Mouse (Mus musculus) ES-E14 (cell line): Measurements from ENCODE around the gene Cox11. TPM values are rescaled to one million over a fixed set of nuclear protein-coding genes. Genes with fewer than 3 reads are reported as not detected.

ENCODE experiments used
- DNase-seq: peaks from one replicate; pipeline ENCODE4 v3.0.0-alpha.2; 2013; ENCODE audit warnings: low read depth, low spot score
- H3K27ac ChIP-seq: 2 replicates; pipeline ENCODE4 v1.5.1; 2012; ENCODE audit warnings: low read depth, mild to moderate bottlenecking, low read length, moderate library complexity, mixed read lengths; ENCODE audit not compliant: poor library complexity, insufficient read depth, severe bottlenecking
- H3K36me3 ChIP-seq: 2 replicates; pipeline ENCODE4 v1.6.1; 2012; ENCODE audit warnings: mild to moderate bottlenecking, low read length, moderate library complexity, mixed read lengths; ENCODE audit not compliant: control insufficient read depth, poor library complexity, insufficient read depth, severe bottlenecking
- H3K4me1 ChIP-seq, 2 experiments: fragments of 150-350 bp in 1 of 2; sonication (generic) in 1 of 2; 2 replicates each; pipeline ENCODE4 v1.6.1; 2012; ENCODE audit warnings: low read length in 2 of 2, mild to moderate bottlenecking in 1 of 2, mixed read lengths in 1 of 2; ENCODE audit not compliant: control insufficient read depth in 2 of 2, insufficient read depth in 2 of 2, poor library complexity in 1 of 2
- H3K4me3 ChIP-seq, 2 experiments: fragments of 150-350 bp in 1 of 2; sonication (generic) in 1 of 2; 2 replicates each; pipeline ENCODE4 v1.5.1; 2012; ENCODE audit warnings: low read length in 2 of 2, low read depth in 1 of 2, mild to moderate bottlenecking in 1 of 2, mixed read lengths in 1 of 2; ENCODE audit not compliant: insufficient read depth in 1 of 2, poor library complexity in 1 of 2, severe bottlenecking in 1 of 2
- H3K9ac ChIP-seq: 2 replicates; pipeline ENCODE4 v1.6.1; 2012; ENCODE audit warnings: low read depth, mild to moderate bottlenecking, low read length, mixed read lengths; ENCODE audit not compliant: poor library complexity, insufficient read depth, severe bottlenecking
- H3K9me3 ChIP-seq: fragments of 150-350 bp; sonication (generic); 2 replicates; pipeline ENCODE4 v1.6.1; 2012; ENCODE audit warnings: low read depth, mild to moderate bottlenecking, low read length; ENCODE audit not compliant: control insufficient read depth, insufficient read depth
- CHD2 ChIP-seq: IDR thresholded peaks from 2 replicates; pipeline ENCODE4 v1.6.1; 2014; ENCODE audit warnings: mild to moderate bottlenecking, low read depth, low read length, inconsistent platforms
- HCFC1 ChIP-seq: IDR thresholded peaks from 2 replicates; pipeline ENCODE4 v1.6.1; 2012; ENCODE audit warnings: low read length, inconsistent platforms, borderline replicate concordance; ENCODE audit not compliant: insufficient read depth
- MAFK ChIP-seq: IDR thresholded peaks from 2 replicates; pipeline ENCODE4 v1.6.1; 2014; ENCODE audit warnings: mild to moderate bottlenecking, low read depth, low read length, inconsistent platforms; ENCODE audit not compliant: insufficient read depth
- ZC3H11A ChIP-seq: IDR thresholded peaks from 2 replicates; pipeline ENCODE4 v1.6.1; 2012; ENCODE audit warnings: low read depth, mild to moderate bottlenecking, inconsistent platforms, low read length, borderline replicate concordance
- ZNF384 ChIP-seq: IDR thresholded peaks from 2 replicates; pipeline ENCODE4 v1.6.1; 2012; ENCODE audit warnings: low read depth, low read length, inconsistent platforms
- in situ Hi-C, 2 experiments: fragments of 600-800 bp; cut with MboI; formaldehyde crosslinking; loops; one replicate each; pipeline ENCODE4 v1.15.1; 2025; ENCODE audit warnings: low sequenced_read_pairs in 2 of 2, inconsistent platforms in 1 of 2; ENCODE audit not compliant: unreplicated experiment in 2 of 2
- total RNA-seq: library from RNA; depleted of rRNA; stranded (reverse); fragments of 300-350 nt; gene quantifications from 2 replicates; pipeline ENCODE4 v1.2.3, GENCODE M21; 2012; rRNA removed

Gene Cox11
- total RNA-seq, 1 experiment, result 32.4 TPM

DNA sequence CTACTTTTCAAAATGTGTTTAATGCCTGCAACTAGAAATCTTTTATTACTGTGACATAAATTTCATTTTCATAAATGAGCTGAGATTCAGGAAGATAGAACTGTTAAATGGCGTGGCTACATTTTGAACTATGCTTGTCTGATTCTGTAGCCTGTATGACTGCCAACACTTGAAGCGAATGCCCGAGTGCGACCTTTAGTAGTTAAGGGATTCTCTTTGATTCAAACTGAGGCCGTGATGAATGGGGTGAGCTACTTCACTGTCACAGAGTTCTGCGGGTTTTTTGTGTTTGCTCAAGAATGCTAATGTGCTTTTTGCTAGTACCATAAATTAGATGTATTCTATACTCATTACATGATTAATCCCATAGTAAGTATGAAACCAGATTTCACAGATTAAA is 52.4 kb downstream of the Cox11 start:
- no peak for DNase-seq
- no peak for TF ChIP-seq CHD2
- no peak for TF ChIP-seq ZC3H11A
- TF ChIP-seq HCFC1, result no peak
- no peak for TF ChIP-seq MAFK
- no peak for TF ChIP-seq ZNF384
- Histone ChIP-seq H3K27ac (no peak overlapping the region), H3K9ac (no peak overlapping the region), H3K36me3 (no peaks in the 10 kb centered on the region), H3K9me3 (no peaks in the 10 kb centered on the region), H3K4me3 (no peak overlapping the region), H3K4me1 (peaks cover 2 to 3% of the 10 kb centered on the region in 2 experiments; a peak in 1 of 4 replicates)
- in situ Hi-C loops, result no loop called here

DNA sequence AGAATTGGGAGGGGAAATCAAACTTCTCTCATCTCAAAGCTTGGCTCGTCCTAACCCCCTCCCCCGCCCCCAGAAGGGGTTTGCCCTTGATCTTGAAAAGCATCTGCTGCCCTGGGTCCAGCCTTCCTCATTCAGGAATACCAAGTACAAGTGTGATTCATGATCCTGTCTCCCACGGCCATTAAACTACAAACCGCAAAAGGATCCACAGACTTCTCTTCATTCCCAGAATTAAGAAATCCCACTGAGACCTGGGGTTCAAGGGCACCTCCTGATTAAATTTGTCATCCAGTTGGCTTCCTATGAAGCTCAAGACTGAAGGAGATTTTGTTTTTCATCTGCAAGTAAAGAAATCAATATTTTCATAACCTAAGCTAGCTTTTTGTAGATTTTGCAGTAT is 56.2 kb downstream of the Cox11 start:
- in situ Hi-C loops, result no loop called here

More for the DNA sequence above, 56.2 kb downstream of the Cox11 start:
- Histone ChIP-seq H3K9ac (no peak overlapping the region), H3K27ac (no peak overlapping the region), H3K4me3 (no peak overlapping the region), H3K9me3 (no peaks in the 10 kb centered on the region), H3K36me3 (no peaks in the 10 kb centered on the region), H3K4me1 (peaks cover 0 to 2% of the 10 kb centered on the region in 2 experiments; a peak in 1 of 4 replicates)
- TF ChIP-seq HCFC1 (no peak), ZC3H11A (no peak), ZNF384 (no peak), CHD2 (no peak), MAFK (no peak)
- no peak for DNase-seq

Other genes starting within 250 kb of the Cox11 start
- gene Hlf, start 247.3 kb upstream of the Cox11 start, total RNA-seq, result 1.4 and 1.7 TPM in 2 replicates
- gene Stxbp4, start 89 bp upstream of the Cox11 start, total RNA-seq, result 7.7 and 10.8 TPM in 2 replicates
- 12.0 and 14.3 TPM in 2 replicates for gene Tom1l1, start 50.2 kb downstream of the Cox11 start, total RNA-seq